Comparison of ENCODE assay signal across 8 mouse cellular contexts in the genomic region with DNA sequence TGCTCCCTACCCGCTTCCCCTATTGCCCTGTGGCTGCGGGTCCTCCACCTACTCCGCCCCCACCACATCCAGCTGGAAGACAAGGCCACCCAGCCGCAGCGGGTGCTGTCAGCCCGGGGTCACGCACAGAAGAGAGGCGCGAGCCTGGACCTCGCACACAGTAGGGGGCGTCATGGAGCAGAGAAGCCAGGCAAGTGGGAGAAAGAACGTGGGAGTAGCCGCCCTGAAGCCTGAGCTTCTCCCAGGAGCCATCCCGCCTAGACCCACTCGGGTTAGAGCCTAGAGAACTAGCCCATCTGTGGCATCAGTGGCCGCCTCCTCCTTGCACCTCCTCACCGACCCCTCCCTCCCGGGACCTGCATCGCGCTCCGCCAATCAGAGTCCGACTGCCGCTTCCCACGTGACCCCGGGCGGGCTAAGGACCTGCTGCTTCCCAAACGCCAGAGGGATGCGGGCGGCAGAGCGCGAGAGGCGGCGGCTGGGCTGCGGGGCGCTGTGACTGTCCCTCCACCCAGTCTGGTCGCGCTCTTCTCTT. TPM values are rescaled to one million over a fixed set of nuclear protein-coding genes. Genes with fewer than 3 reads are reported as not detected.
DNase-seq lines count a peak whose midpoint lies in the region; ATAC-seq and TF ChIP-seq lines count a peak whose summit lies in the region.

No protein-coding gene starts in this region.

- under 1% methylated on average over 36 of the region's 37 CpGs for WGBS in hindbrain, embryonic 12.5 days
- under 1% methylated on average over 37 of the region's 37 CpGs for WGBS in lung, embryonic 14.5 days

- TF ChIP-seq CTCF in lung, embryonic 14.5 days (IDR thresholded peaks at IDR 0.05; ENCODE audit: low read depth): peak; percentile 63

- peak overlapping the region; percentile 77 for H3K9ac ChIP-seq in hindbrain, embryonic 12.5 days
- peak overlapping the region; percentile 50 for H3K9ac ChIP-seq in lung, embryonic 14.5 days

- peak; percentile 67 for DNase-seq in NIH3T3 (ENCODE audit: low read depth)
- peak; percentile 99 for DNase-seq in cerebellum, postnatal 25 days
- peak; percentile 89 to 95 for DNase-seq in frontal cortex, postnatal 25 days (ENCODE audit: low spot score in 2 of 2)
- DNase-seq in layer of hippocampus, adult 9-11 months: peak; percentile 98
- peak; percentile 89 for DNase-seq in lung, embryonic 14.5 days
- peak; percentile 40 for DNase-seq in ovary, postnatal 10 days (ENCODE audit: low spot score)
- DNase-seq in thymus, postnatal 4 days: peak; percentile 64

- H3K27ac ChIP-seq in hindbrain, embryonic 12.5 days: peak overlapping the region; percentile 92
- no peak overlapping the region for H3K27ac ChIP-seq in lung, embryonic 14.5 days (ENCODE audit: low read depth)

- H3K4me3 ChIP-seq in hindbrain, embryonic 12.5 days: peak overlapping the region; percentile 68
- H3K4me3 ChIP-seq in lung, embryonic 14.5 days (ENCODE audit: low read depth, low read length): peak overlapping the region; percentile 60

- H3K9me3 ChIP-seq in hindbrain, embryonic 12.5 days (replicated peaks): no peaks in the 10 kb centered on the region
- H3K9me3 ChIP-seq in lung, embryonic 14.5 days (ENCODE audit: low read depth, low read length): no peaks in the 10 kb centered on the region

- H3K27me3 ChIP-seq in hindbrain, embryonic 12.5 days: peaks cover 22% of the 10 kb centered on the region
- peaks cover 40% of the 10 kb centered on the region for H3K27me3 ChIP-seq in lung, embryonic 14.5 days (ENCODE audit: insufficient read depth, low read length)

- H3K4me2 ChIP-seq in hindbrain, embryonic 12.5 days (replicated peaks): peak overlapping the region; percentile 93
- H3K4me2 ChIP-seq in lung, embryonic 14.5 days: peak overlapping the region; percentile 100

- peak; percentile 96 for ATAC-seq in hindbrain, embryonic 12.5 days (ENCODE audit: low FRiP score)
- peak; percentile 98 for ATAC-seq in lung, embryonic 14.5 days (ENCODE audit: insufficient read depth)

- H3K4me1 ChIP-seq in hindbrain, embryonic 12.5 days: peaks cover 13% of the 10 kb centered on the region
- no peaks in the 10 kb centered on the region for H3K4me1 ChIP-seq in lung, embryonic 14.5 days (ENCODE audit: insufficient read depth)

- H3K36me3 ChIP-seq in hindbrain, embryonic 12.5 days: no peaks in the 10 kb centered on the region
- H3K36me3 ChIP-seq in lung, embryonic 14.5 days (ENCODE audit: insufficient read depth): no peaks in the 10 kb centered on the region

RNA-seq across cellular contexts. Expression of a gene that starts 26.7 kb away (rescaled TPM):
- polyA plus RNA-seq in hindbrain, embryonic 12.5 days (2016; fragmentation: Nextera tagmentation; extraction: Ambion mirVana): 32.3 and 33.9 TPM in 2 replicates
- polyA plus RNA-seq in lung, embryonic 14.5 days (2014; fragmentation: Nextera tagmentation; extraction: Ambion mirVana): 2.6 and 2.7 TPM in 2 replicates

Comparison
In these comparisons a context has a peak if more than half of its experiments do, and no peak if none do; other contexts are left out.
1. DNase-seq: peak in every context shown above with its lines; median percentile 99 in cerebellum, postnatal 25 days; 98 in layer of hippocampus, adult 9-11 months; 92 in frontal cortex, postnatal 25 days; 89 in lung, embryonic 14.5 days; 67 in NIH3T3; 64 in thymus, postnatal 4 days; 40 in ovary, postnatal 10 days.